Mouse (Mus musculus): Measurements from ENCODE around the gene Cnn2.

DNA sequence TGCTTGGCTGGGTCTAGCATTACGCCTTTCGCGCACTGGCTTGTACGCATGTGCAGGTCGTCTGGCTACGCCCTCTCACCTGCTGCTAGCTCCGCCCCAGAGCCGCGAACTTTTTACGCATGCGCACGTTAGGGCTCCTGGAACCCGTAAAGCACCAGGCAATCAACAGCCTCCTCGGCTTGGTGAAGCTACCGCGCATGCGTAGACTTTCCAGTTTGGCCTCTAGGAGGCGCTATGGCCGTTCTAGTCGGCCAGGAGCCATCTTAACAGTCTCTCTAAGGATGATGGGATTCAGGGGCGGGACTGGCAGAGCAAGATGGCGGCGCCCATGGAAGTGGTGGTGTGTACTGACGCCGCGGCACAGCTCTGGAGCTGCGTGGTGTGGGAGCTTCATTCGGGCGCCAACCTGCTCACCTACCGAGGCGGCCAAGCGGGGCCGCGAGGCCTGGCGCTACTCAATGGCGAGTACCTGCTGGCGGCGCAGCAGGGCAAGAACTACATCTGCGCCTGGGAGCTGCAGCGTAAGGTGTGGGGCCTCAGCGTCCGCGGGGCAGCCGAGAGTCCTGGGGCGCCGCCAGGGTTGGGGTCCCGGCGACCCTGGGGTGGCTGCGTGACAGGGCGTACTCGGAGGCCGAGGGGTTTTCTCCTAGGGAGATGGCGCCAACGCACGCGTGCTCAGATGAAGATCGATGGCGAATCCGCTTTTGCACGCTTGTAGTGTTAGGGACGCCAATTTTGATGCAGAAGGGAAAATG, 28.4 kb upstream of the Cnn2 start, which contains the start of gene Wdr18:
- TF ChIP-seq POLR2A (IDR thresholded peaks at IDR 0.05; ENCODE audit: low read depth, low read length) (no peak; the same call in 1 of the 2 replicates), CTCF (IDR thresholded peaks at IDR 0.05; ENCODE audit: extremely low read depth, insufficient read depth, insufficient read length, insufficient replicate concordance) (peak; percentile 91; the same call in 1 of the 2 replicates)

All from spleen, adult 2 months (tissue).